Mouse (Mus musculus): Measurements from ENCODE around the gene Haus3.

GRCm38 (mm10) chr5:34218672-34219071 lies 49.3 kb upstream of the Haus3 start:
- TF ChIP-seq POLR2A (IDR thresholded peaks at IDR 0.05; ENCODE audit: insufficient read length, low read depth) (no peak), MYOD1 (IDR thresholded peaks at IDR 0.05; ENCODE audit: control insufficient read depth in 1 of 3, insufficient read length in 2 of 3, low read depth in 2 of 3) (no peak), CEBPB (IDR thresholded peaks at IDR 0.05; ENCODE audit: insufficient read depth, poor library complexity, severe bottlenecking) (no peak), USF1 (IDR thresholded peaks at IDR 0.05; ENCODE audit: low read depth) (no peak), TCF12 (IDR thresholded peaks at IDR 0.05; ENCODE audit: insufficient read depth, poor library complexity, severe bottlenecking) (no peak), E2F4 (IDR thresholded peaks at IDR 0.05; ENCODE audit: insufficient read depth) (no peak), MAX (IDR thresholded peaks at IDR 0.05; ENCODE audit: low read depth) (no peak), POLR2AphosphoS2 (IDR thresholded peaks at IDR 0.05; ENCODE audit: insufficient read length, low read depth) (no peak), REST (IDR thresholded peaks at IDR 0.05; ENCODE audit: insufficient read depth, insufficient read length) (no peak)
